Comparison of ENCODE assay signal across 24 mouse cellular contexts in the genomic region with DNA sequence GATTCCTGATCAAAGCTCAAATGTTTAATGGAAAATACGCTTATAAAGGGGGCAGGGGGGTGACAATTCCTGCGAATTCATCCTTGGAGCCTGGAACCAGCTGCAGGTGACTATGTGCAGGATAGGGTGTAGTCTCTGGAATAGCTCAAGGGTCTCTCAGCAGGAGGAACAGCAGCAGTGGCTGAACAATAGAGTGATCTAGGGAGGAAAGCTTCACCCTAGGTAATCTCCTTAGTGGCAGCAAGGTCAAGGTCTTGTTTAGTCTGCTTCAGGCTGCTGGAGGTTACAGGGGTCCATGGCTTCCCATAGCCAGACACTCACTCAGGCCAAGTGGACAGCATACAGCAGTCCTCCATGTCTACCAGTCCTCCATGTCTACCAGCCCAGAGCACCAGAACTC.
A peak's percentile ranks its signal among the peaks of the same experiment; 100 is the strongest.
DNase-seq lines count a peak whose midpoint lies in the region; ATAC-seq and TF ChIP-seq lines count a peak whose summit lies in the region.
"Had no signal": no experiment of that assay in that cellular context is flagged by ENCODE, and none has a peak within 500 bp of the region (broad histone marks: within the 10 kb centered on the region; RNA-seq: fewer than 3 reads in every experiment).

No protein-coding gene starts in this region.

- no peaks in the 10 kb centered on the region for H3K36me3 ChIP-seq in hindbrain, embryonic 12.5 days
- no peaks in the 10 kb centered on the region for H3K36me3 ChIP-seq in kidney, adult 2 months (ENCODE audit: control insufficient read depth, insufficient read depth, low read length)
- H3K36me3 ChIP-seq: G1E had no signal

- 70% methylated on average over 2 of the region's 2 CpGs for WGBS in hindbrain, embryonic 12.5 days
- 74% methylated on average over 2 of the region's 2 CpGs for WGBS in kidney, adult 2 months

- ATAC-seq in hindbrain, embryonic 12.5 days (ENCODE audit: low FRiP score) = no peak
- ATAC-seq: activated CD4-positive, CD25-positive, alpha-beta regulatory T cell, adult 4 months; CD4-positive, CD25-positive, alpha-beta regulatory T cell, adult 4 months; Patski had no signal

- no peak overlapping the region for H3K4me2 ChIP-seq in hindbrain, embryonic 12.5 days (replicated peaks)

- no peaks in the 10 kb centered on the region for H3K9me3 ChIP-seq in hindbrain, embryonic 12.5 days (replicated peaks)
- H3K9me3 ChIP-seq: G1E had no signal

- H3K27me3 ChIP-seq in hindbrain, embryonic 12.5 days = no peaks in the 10 kb centered on the region
- H3K27me3 ChIP-seq in kidney, adult 2 months (replicated peaks; ENCODE audit: control insufficient read depth, insufficient read depth, low read length) = no peaks in the 10 kb centered on the region
- H3K27me3 ChIP-seq: CH12.LX, Patski had no signal

- no peak overlapping the region for H3K4me3 ChIP-seq in hindbrain, embryonic 12.5 days
- no peak overlapping the region for H3K4me3 ChIP-seq in kidney, adult 2 months (ENCODE audit: insufficient read depth, low read depth, low read length)

- no peak for TF ChIP-seq CTCF in kidney, adult 2 months (conservative IDR thresholded peaks at IDR 0.05; ENCODE audit: insufficient read depth, insufficient read length, low read depth, low read length)

- H3K27ac ChIP-seq in hindbrain, embryonic 12.5 days = no peak overlapping the region
- H3K27ac ChIP-seq in kidney, adult 2 months (ENCODE audit: insufficient read depth, low read depth, low read length) = no peak overlapping the region

- DNase-seq in ES-CJ7 (ENCODE audit: low read depth, low spot score) = peak; percentile 58
- peak; percentile 63 for DNase-seq in R1 (ENCODE audit: low read depth, low spot score)
- peak; percentile 39 for DNase-seq in ZHBTc4 (ENCODE audit: low read depth, low spot score)
- DNase-seq in kidney, adult 2 months = no peak
- DNase-seq in layer of hippocampus, adult 18-20 months (ENCODE audit: low spot score in 2 of 2) = no peak
- DNase-seq: adrenal gland, adult 2 months; adrenal gland, adult 8-10 months; adrenal gland, postnatal 10 days; adrenal gland, postnatal 14 days; adrenal gland, postnatal 25 days; adrenal gland, postnatal 36 days; B cell, adult 2 months; cerebellum, adult 11 months; cerebellum, adult 11-12 months; cerebellum, adult 18-20 months; cerebellum, adult 2 months; cerebellum, adult 8-10 months; cerebellum, adult 9-10 months had no signal

- no peak for TF ChIP-seq POLR2A in kidney, adult 2 months (IDR thresholded peaks at IDR 0.05; ENCODE audit: low read depth, low read length)

- H3K9ac ChIP-seq in hindbrain, embryonic 12.5 days = no peak overlapping the region

- H3K4me1 ChIP-seq in hindbrain, embryonic 12.5 days = no peaks in the 10 kb centered on the region
- H3K4me1 ChIP-seq in kidney, adult 2 months (ENCODE audit: control insufficient read depth, insufficient read depth, low read length) = no peaks in the 10 kb centered on the region

Comparison
In these comparisons a context has a peak if more than half of its experiments do, and no peak if none do; other contexts are left out.
1. DNase-seq: peak in ES-CJ7 (single experiment), R1 (single experiment) and ZHBTc4 (single experiment); none in kidney, adult 2 months (single experiment) and layer of hippocampus, adult 18-20 months (0 of 2).